Mouse (Mus musculus): ENCODE results near the gene Insm2.

DNA sequence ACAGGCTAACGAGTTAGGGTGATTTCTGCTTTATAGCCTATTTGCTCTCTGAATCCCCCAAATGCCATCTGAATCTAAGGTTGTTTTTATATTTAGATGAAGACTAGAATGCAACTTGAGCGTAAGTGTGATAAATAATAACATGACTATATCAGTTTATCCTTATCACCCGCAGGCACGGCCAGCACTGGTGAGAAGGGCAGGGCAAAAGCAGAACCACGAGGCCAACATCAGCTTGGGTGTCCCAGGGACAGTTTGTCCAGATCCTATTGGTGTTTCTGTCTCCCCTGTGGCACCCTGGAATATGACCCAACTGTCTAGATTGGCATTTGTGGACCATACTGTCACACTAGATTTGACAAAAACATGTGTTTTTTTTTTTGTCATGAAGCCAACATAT lies 24.0 kb downstream of the Insm2 start:
- no peak for TF ChIP-seq CTCF (IDR thresholded peaks at IDR 0.05; ENCODE audit: low read depth, low read length)
- TF ChIP-seq POLR2A (IDR thresholded peaks at IDR 0.05; ENCODE audit: borderline replicate concordance, low read depth, low read length), result no peak
